ENCODE assay signal across 8 mouse cellular contexts in the genomic region with DNA sequence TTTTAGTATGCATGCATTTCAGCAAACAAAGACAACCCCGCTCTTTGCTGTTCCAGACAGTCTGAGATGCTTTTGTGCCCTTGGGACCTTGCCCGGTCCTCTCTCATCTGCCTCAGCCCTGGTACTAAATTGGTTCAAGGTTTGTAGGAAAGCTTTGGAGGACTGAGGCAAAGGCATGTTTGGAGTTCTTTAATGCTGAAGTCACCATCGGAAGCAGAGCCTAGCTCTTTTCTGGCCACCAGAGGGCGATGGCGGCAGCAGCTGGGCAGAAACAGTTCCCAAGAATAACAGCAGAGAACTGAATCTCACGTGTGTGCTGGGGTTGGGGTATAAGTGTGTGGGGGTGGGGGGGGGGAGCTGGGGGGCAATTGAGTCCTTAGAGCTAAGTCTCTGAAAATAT. TPM values are rescaled to one million over a fixed set of nuclear protein-coding genes. Genes with fewer than 3 reads are reported as not detected.
A peak's percentile ranks its signal among the peaks of the same experiment; 100 is the strongest.
DNase-seq lines count a peak whose midpoint lies in the region; ATAC-seq and TF ChIP-seq lines count a peak whose summit lies in the region.

No protein-coding gene starts in this region.

- H3K36me3 ChIP-seq in intestine, postnatal 0 days (ENCODE audit: control insufficient read depth, insufficient read depth): no peaks in the 10 kb centered on the region
- no peaks in the 10 kb centered on the region for H3K36me3 ChIP-seq in intestine, embryonic 15.5 days
- H3K36me3 ChIP-seq in embryonic facial prominence, embryonic 11.5 days (replicated peaks; ENCODE audit: control insufficient read depth, insufficient read depth, low read depth, low read length): no peaks in the 10 kb centered on the region
- H3K36me3 ChIP-seq in heart, postnatal 0 days (replicated peaks; ENCODE audit: control insufficient read depth, insufficient read depth, low read length): no peaks in the 10 kb centered on the region

- no peaks in the 10 kb centered on the region; the same call in 1 of the 2 replicates for H3K4me1 ChIP-seq in intestine, postnatal 0 days (replicated peaks; ENCODE audit: control insufficient read depth, insufficient read depth, low read length)
- H3K4me1 ChIP-seq in intestine, embryonic 15.5 days (replicated peaks): peaks cover 15% of the 10 kb centered on the region
- no peaks in the 10 kb centered on the region for H3K4me1 ChIP-seq in embryonic facial prominence, embryonic 11.5 days (ENCODE audit: control insufficient read depth, insufficient read depth, low read length)
- H3K4me1 ChIP-seq in heart, postnatal 0 days (ENCODE audit: control insufficient read depth, insufficient read depth): no peaks in the 10 kb centered on the region

- no peaks in the 10 kb centered on the region for H3K9me3 ChIP-seq in intestine, postnatal 0 days (ENCODE audit: control insufficient read depth)
- no peaks in the 10 kb centered on the region for H3K9me3 ChIP-seq in intestine, embryonic 15.5 days
- H3K9me3 ChIP-seq in embryonic facial prominence, embryonic 11.5 days (replicated peaks; ENCODE audit: control insufficient read depth, low read length): no peaks in the 10 kb centered on the region
- H3K9me3 ChIP-seq in heart, postnatal 0 days (replicated peaks; ENCODE audit: control insufficient read depth, low read length): no peaks in the 10 kb centered on the region

- no peak overlapping the region for H3K9ac ChIP-seq in intestine, postnatal 0 days (ENCODE audit: low read depth, low read length)
- no peak overlapping the region for H3K9ac ChIP-seq in intestine, embryonic 15.5 days
- no peak overlapping the region for H3K9ac ChIP-seq in embryonic facial prominence, embryonic 11.5 days (replicated peaks; ENCODE audit: low read length)
- H3K9ac ChIP-seq in heart, postnatal 0 days (replicated peaks; ENCODE audit: low read depth, low read length): no peak overlapping the region

- TF ChIP-seq EP300 in heart, postnatal 0 days (IDR thresholded peaks at IDR 0.05; ENCODE audit: low read depth): no peak

- H3K27ac ChIP-seq in intestine, postnatal 0 days (ENCODE audit: low read depth, low read length): no peak overlapping the region
- no peak overlapping the region for H3K27ac ChIP-seq in intestine, embryonic 15.5 days
- 0 out of 2 replicates have a peak overlapping the region, but pooled peaks have one; percentile 31 for H3K27ac ChIP-seq in embryonic facial prominence, embryonic 11.5 days (replicated peaks; ENCODE audit: low read depth, low read length)
- no peak overlapping the region for H3K27ac ChIP-seq in heart, postnatal 0 days (ENCODE audit: low read depth)

- H3K27me3 ChIP-seq in intestine, postnatal 0 days (replicated peaks; ENCODE audit: control insufficient read depth, insufficient read depth, low read length): peaks cover 30% of the 10 kb centered on the region
- peaks cover 24% of the 10 kb centered on the region for H3K27me3 ChIP-seq in intestine, embryonic 15.5 days (replicated peaks)
- no peaks in the 10 kb centered on the region for H3K27me3 ChIP-seq in embryonic facial prominence, embryonic 11.5 days (ENCODE audit: control insufficient read depth, insufficient read depth, low read length)
- peaks cover 38% of the 10 kb centered on the region for H3K27me3 ChIP-seq in heart, postnatal 0 days (ENCODE audit: control insufficient read depth, insufficient read depth, low read length)

- no peak for ATAC-seq in intestine, postnatal 0 days
- no peak for ATAC-seq in intestine, embryonic 15.5 days
- no peak for ATAC-seq in embryonic facial prominence, embryonic 11.5 days (replicated peaks; ENCODE audit: insufficient number of reproducible peaks, low FRiP score, low TSS enrichment, low read depth)
- ATAC-seq in heart, postnatal 0 days (ENCODE audit: insufficient read depth, low read depth): peak; percentile 44

- peak; percentile 89 for TF ChIP-seq CTCF in intestine, postnatal 0 days (IDR thresholded peaks at IDR 0.05; ENCODE audit: low read depth)
- TF ChIP-seq CTCF in heart, postnatal 0 days (IDR thresholded peaks at IDR 0.05; ENCODE audit: low read depth): peak; percentile 83

- no peak overlapping the region for H3K4me3 ChIP-seq in intestine, postnatal 0 days (ENCODE audit: low read depth, low read length)
- H3K4me3 ChIP-seq in intestine, embryonic 15.5 days (replicated peaks): no peak overlapping the region
- no peak overlapping the region for H3K4me3 ChIP-seq in embryonic facial prominence, embryonic 11.5 days (ENCODE audit: low read depth, low read length)
- H3K4me3 ChIP-seq in heart, postnatal 0 days (ENCODE audit: low read depth, low read length): no peak overlapping the region

- no peak overlapping the region for H3K4me2 ChIP-seq in intestine, postnatal 0 days (replicated peaks; ENCODE audit: low read depth)
- no peak overlapping the region for H3K4me2 ChIP-seq in intestine, embryonic 15.5 days (replicated peaks)
- no peak overlapping the region for H3K4me2 ChIP-seq in embryonic facial prominence, embryonic 11.5 days (ENCODE audit: low read depth, low read length)
- H3K4me2 ChIP-seq in heart, postnatal 0 days (ENCODE audit: low read depth, low read length): no peak overlapping the region

- intact Hi-C loops in left cerebral cortex, postnatal 36 days (cut with DNase I): loop anchor here (2.0 to 5.0 kb wide), 2 partner anchors 237 to 287 kb away; no protein-coding TSS in a partner anchor

- peak; percentile 88 for DNase-seq in adrenal gland, postnatal 10 days
- peak; percentile 88 for DNase-seq in embryonic facial prominence, embryonic 11.5 days (ENCODE audit: low spot score)
- DNase-seq in heart, postnatal 0 days (ENCODE audit: low spot score): peak; percentile 85
- DNase-seq in left cerebral cortex, postnatal 36 days (ENCODE audit: low spot score in 2 of 2): peak; percentile 57 to 66
- peak; percentile 6 for DNase-seq in retina, adult 2 months (ENCODE audit: low read depth, low spot score)
- DNase-seq in urinary bladder, postnatal 10 days (ENCODE audit: low spot score): peak; percentile 32

- 17% methylated on average over 6 of the region's 6 CpGs for WGBS in intestine, postnatal 0 days
- WGBS in intestine, embryonic 15.5 days: 12% methylated on average over 6 of the region's 6 CpGs
- 3% methylated on average over 6 of the region's 6 CpGs for WGBS in embryonic facial prominence, embryonic 11.5 days
- 8% methylated on average over 6 of the region's 6 CpGs for WGBS in heart, postnatal 0 days

RNA-seq across cellular contexts. Expression of a gene that starts 1.7 kb away (rescaled TPM):
- 4.5 and 4.8 TPM in 2 replicates for polyA plus RNA-seq in intestine, postnatal 0 days (2015; fragmentation: Nextera tagmentation; extraction: Ambion mirVana)
- 15.9 TPM in 2 replicates for polyA plus RNA-seq in intestine, embryonic 15.5 days (2015; fragmentation: Nextera tagmentation; extraction: Ambion mirVana)
- 10 to 100 TPM; 36.9 to 45.0 TPM for total RNA-seq in adrenal gland, postnatal 10 days (2021)
- 10.5 and 12.6 TPM in 2 replicates for polyA plus RNA-seq in embryonic facial prominence, embryonic 11.5 days (2014; fragmentation: Nextera tagmentation; extraction: Ambion mirVana)
- total RNA-seq in heart, postnatal 0 days (2014; rRNA removed; ENCODE audit: low replicate concordance): 22.3 and 23.7 TPM in 2 replicates
- 6.7 and 8.8 TPM in 2 replicates for polyA plus RNA-seq in heart, postnatal 0 days (2015; fragmentation: Nextera tagmentation; extraction: Ambion mirVana)
- 10 to 100 TPM; 43.7 to 71.5 TPM for total RNA-seq in left cerebral cortex, postnatal 36 days (2021)

Comparison
In these comparisons a context has a peak if more than half of its experiments do, and no peak if none do; other contexts are left out.
1. DNase-seq: peak in every context shown above with its lines; median percentile 88 in adrenal gland, postnatal 10 days; 88 in embryonic facial prominence, embryonic 11.5 days; 85 in heart, postnatal 0 days; 62 in left cerebral cortex, postnatal 36 days; 32 in urinary bladder, postnatal 10 days; 6 in retina, adult 2 months.